Mouse (Mus musculus) spleen, postnatal 14 days (tissue): Measurements from ENCODE around the gene Fam49a.
A peak's percentile ranks its signal among the peaks of the same experiment; 100 is the strongest.
"Not testable (repeated sequence)": the region's sequence is repeated elsewhere in the genome, so short reads cannot be mapped to it uniquely, and the experiment has no call there.

ENCODE experiments used
- DNase-seq, 2 experiments: peaks; one replicate each; pipeline ENCODE4 v3.0.0; 2021 to 2022; ENCODE audit warnings: low spot score in 2 of 2

Gene Fam49a

DNA sequence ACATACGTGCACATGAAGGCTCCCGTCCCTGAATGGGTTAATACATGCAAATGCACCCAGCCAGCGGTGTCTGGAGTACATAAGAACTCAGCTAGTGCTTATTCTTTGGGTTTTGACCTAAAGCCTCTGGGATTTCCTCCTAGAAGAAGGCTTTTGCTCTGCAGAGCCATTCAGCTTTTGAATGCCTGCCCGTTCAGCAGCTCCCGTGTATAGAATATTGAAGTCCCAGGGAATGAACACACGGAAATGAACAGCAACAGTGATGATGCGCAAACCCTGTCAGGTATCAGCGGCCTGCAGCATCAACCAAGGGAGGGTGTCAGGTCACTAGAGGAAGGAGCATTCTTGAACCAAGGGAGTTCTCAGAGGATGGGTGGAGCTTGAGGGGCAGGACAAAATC is 52.4 kb downstream of the Fam49a start:
- DNase-seq, result no peak

DNA sequence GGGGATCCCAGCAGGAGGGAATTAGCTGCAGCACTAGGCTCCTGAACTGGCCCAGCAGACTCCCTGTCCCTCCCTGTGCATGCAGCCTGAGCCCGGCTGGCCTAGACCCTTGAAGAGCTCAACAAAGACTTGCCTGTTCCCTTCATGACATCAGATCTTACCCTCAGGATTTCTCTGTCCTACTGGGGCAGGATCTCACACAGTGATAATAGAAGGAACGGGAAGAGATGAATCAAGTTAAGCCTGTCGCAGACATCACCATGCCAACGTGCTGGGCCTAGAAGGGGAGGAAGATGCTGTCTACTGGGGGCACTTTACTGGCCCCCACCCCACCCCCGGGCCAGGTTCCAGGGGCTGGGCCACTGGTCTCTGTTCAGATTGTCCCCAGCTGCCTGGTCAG is 53.1 kb downstream of the Fam49a start:
- no peak for DNase-seq

DNA sequence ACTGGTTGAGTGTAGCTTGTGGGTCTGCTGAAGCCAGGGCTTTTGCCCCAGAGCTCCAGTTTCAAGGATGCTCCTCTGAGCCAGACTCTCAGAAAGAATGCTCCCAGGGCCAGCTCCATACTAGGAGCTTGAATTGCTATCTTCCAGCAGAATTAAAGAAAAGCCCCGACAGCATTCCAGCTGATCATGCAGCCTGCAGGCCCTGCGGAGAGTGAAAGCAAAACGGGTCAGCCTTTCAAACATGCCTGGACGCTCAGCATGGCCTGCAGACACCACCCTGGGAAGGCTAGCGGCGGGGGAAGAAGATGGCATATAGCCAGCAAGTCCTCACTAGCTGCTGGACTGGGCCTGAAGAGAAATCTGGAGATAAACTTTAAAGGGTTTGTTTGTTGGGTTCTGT is 55.0 kb downstream of the Fam49a start:
- DNase-seq, result no peak

DNA sequence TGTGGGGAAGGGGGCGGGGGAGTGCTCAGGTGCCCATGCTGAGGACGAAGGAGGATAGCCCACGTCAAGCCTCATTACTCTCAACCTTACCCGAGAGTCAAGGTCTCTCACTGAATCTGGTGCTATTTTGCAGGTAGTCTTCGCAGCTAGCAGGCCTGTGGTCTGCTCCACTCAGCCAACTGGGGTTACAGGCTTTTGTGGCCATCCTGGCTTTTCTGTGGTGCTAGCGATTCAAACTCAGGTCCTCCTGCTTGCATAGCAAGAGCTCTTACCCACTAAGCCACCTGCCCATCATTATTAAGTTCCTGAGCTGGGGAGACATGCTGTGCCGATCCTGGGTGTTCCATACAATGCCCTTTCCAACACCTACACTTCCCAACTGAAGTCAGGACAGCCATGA is 55.7 kb downstream of the Fam49a start:
- DNase-seq, result no peak

DNA sequence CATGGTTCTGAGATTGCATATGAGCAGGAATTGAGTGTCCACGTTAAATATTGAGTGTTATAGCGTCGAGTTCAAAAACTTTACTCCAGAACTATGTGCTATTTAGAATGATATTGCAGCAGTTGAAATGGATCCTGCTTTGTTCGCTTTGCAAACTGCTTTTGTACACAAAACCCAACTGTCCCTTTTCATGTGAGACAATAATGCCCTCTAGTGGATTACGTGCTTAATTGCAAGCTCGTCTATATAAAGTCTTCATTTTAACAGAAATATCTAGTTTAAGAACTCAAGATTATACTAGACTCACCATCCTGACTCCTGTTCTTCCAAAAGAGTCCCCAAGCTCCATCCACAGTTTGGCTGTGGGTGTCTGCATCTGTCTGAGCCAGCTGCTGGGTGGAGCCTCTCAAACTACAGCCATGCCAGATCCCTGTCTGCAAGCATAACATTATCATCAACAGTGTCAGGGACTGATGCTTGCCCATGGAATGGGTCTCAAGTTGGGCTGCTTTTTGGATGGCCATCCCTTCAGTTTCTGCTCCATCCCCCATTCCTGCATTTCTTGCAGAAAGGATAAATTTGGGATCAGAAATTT is 56.3 kb downstream of the Fam49a start:
- DNase-seq, result no peak

DNA sequence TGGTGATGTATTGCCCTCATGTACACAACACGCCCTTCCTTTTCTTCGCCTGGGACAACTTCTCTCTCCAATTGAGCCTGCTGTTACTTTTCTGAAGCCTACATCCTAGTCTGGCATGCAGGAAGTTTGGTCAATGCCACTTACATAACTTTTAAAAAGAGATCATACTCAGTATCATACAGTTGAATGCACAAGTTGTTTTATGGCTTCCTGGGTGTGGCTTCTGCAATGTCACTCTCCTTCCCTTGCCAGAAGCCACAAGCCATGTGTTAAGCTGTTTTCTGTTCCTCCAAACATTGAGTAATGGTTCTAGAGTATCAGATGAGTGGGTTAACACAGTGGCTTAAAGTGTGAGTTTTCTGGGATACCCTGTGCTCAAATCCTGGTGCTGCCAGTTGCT is 58.8 kb downstream of the Fam49a start:
- DNase-seq, result no peak

DNA sequence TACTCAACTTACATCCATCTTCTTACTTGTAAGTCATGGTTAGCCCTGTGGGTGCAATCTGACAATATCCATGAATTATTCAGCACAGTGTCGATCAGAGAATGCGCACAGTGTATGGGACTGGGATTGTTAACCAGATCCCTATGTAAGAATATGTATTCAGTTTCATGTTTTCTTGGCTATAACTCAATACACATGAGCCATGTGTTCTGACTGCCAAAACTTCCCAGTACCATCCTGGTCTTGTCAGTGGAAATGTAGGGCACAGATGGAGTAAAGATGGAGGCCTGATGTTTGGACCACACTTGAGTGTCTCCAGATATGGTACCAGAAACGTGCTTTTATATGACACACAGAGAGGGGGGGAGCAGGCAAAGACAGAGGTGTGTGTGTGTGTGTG is 59.2 kb downstream of the Fam49a start:
- DNase-seq, result no peak

DNA sequence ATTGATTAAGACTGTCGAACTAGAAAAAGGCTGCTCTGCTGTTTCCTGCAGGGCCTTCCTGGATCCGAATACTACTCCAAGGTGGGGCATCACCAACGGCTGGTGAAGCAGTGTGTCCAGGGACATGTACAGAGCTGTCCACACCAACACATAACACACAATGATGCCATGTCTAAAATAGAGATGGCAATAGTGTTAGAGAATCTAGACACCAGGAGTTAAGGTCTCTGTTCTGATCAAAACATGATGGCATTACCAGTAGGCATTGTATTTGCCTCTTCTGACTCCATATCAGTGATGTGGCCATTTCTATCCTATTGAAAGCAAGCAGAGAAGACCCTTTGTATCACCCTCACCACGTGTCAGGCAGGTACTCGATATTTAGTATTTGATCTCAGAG is 61.1 kb downstream of the Fam49a start:
- DNase-seq, result no peak

DNA sequence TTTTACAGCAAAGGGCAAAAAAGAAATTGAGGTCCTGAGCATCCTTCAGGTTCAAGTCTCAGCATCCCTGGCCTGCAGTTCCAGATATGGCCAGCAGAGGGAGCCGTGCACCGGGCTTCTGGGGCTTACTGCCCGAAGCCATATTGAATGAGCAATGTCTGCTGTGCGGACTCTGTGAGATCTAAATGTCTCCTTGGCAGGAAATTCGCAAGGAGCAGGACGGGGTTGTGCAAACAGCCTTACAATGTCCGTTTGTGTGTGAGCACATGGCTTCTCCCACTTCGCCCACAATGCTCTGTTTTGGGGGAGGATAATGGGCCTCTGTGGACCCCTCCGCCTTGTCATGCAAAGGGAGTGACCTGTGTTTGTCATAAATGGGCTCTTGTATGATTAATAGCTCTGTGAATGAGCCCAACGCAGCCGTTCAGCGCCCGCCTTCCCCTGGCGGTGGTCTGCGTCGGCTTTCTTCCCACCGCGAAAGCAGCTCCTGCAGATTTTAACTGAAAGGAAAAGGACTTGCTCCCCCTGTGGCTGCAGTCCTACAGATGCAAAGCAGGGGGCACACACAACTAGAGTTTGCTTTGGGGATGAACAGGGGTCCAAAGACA is 61.8 kb downstream of the Fam49a start:
- peak; percentile 67 to 81 for DNase-seq

DNA sequence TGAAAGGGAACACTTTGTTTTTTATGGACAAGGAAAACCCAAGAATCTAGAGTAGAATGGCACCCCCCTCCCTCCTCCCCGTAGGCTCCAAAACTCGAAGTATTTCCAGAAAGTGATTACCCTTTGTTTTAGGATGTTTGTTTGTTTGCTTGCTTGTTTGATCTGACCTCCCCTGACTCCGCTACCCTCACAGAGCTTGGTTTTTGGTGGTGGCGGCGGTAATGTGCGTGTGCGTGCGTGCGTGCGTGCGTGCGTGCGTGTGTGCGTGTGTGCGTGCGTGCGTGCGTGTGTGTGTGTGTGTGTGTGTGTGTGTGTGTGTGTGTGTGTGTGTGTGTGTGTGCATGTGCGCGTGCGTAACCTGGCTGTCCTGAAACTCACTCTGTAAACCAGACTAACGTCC is 62.3 kb downstream of the Fam49a start:
- DNase-seq, result not testable (repeated sequence)

DNA sequence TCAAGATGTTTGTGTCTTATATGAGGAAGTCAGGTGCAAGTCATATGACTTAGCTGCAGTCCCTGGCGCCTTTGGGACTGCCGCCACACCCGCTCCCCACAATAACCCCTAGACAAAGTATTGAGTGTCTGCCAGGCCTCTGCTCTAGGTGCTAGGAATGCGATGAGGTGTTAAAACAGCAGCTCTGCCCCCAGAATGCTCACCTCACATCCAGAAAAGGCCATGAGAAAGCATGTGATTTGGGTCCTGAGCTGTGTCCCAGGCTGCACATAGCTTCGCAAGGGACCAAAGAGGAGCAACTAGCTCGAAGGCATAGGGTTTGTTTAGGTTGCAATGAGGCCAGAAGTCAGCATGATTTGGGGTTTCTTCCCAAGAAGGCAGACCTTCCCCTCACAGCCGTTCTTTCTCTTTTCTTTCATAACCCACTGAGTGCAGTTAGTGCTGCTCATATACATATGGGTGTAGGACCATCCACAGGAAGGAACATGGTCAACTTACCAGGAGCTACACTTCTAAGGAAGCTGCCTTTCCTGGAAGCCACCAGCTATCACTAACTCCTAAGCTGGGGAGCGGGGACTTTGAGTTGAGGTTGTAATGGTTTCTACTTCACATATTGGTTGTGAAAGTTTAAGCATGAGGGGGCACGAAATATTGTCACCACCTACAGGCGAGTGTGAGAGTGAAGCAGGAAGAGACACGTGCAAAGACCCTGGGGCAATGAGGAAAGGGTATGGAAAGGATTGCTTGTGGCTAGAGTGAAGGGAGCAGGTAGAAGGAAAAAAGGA is 71.8 kb downstream of the Fam49a start:
- DNase-seq, result no peak

DNA sequence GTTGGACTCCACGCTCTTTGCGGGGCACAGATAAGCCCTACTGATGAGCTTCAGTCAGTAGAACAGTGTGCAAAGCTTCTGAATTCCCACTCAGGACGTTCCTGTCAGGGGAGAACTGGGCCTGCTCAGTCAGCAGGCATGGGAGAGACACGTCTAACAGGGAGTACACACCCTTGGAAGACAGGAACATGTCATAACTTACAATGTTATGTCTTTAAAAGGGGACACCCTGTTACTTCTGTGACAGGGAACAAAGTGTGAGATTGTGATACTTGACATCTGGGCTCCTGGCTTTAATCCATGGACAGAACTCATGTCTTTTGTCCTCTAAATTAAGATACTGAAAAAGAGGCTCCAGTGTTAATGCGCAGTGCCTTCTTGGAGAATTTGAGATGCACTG is 72.5 kb downstream of the Fam49a start:
- no peak for DNase-seq

DNA sequence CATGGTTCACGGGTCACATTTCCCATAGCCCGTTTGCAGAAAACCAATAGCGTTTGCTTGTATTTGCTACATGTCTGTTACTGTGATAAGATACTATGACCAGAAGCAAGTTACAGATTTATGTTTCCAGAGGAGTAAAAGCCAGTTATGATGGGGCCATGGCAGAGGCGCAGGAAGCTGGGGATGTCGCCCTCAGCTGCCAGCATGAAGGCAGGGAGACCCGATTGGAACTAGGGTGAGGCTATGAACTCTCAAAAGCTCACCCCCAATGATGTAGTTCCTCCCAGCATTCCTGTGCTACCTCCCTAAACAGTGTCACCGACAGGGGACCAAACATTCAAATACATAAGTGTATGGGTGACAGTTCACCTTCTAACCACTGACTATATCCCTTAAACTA is 73.6 kb downstream of the Fam49a start:
- DNase-seq, result no peak

DNA sequence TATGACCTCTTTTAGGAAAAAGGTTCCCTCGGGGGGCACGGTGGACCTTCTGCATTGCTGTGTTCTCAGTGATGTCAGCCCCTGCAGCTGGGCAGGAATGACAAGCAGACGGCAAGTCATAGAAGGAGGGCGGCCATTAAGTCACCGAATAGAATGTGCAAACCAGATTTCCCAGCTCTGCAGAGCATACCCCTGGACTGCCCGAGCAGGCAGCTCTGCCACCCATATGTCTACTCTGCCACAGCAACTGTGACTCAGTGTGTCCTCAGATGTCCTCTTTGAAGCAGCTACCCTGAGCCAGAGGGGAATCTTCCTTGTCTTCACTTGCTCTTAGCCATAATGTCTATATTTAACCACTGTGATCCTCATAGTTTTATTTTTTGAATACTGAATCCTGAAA is 75.4 kb downstream of the Fam49a start:
- DNase-seq, result no peak

DNA sequence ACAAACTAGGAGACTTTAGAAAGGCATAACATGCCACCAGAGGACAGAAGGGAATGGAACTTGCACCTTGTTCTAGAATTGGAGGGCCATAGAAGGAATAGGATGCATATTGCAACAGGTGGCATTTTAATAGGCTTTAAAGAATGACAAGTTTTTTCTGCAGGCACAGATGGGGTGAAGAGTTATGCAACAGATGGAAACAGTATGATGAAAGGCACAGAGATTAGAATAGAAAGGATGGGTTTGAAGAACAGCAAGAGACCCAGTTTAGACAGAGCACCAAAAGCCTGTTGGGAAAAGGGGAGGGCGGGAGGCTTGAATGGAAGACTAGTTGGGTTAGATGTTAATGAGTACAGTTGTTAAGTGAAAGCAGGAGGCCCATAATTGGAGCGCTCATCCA is 81.4 kb downstream of the Fam49a start:
- DNase-seq, result no peak

DNA sequence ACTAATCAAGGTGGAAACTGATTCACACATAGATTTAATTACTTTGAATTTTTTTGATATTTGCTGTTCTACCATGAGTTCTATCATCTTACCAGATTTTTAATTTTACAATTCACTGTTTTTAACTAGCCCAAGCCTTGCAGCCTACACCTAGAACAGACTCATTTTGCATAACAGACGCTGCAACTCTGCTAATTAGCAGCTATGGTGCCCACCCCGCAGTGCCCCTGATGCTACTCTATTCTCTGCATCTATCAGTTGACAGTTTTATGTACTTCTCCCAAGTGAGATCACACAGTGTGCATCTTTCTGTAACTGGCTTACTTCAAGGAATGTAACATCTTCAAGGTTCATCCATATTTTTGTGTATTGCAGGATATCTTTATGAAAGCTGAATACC is 86.7 kb downstream of the Fam49a start:
- DNase-seq, result no peak

DNA sequence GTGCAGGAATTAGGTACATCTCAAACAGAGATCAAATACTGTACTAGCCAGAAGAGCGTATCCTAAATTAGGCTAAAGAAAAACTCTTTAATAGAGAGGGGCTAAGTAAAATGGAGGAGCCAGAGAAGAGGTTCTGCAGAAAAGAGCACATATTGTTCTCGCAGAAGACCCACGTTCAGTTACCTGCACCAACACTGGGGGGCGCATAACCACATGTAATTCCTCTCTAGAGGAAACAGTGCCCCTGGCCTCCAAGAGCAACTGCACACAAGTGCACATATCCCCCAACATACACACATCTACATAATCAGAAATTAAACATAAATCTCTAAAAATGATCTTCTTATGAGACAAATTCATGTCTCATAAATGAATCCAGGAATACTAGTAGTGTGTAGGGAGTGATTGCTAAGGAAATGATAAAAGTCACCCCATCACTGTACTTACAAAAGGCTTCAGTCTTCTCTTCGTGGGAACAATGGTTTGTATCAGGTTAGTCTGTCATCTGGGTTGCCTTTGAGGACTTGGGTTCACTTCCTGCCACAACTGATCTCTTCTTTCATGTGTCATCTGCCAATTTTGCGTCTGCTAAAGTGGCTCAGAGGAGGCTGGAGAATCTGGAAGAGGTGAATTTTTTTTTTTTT is 87.8 kb downstream of the Fam49a start:
- no peak for DNase-seq

DNA sequence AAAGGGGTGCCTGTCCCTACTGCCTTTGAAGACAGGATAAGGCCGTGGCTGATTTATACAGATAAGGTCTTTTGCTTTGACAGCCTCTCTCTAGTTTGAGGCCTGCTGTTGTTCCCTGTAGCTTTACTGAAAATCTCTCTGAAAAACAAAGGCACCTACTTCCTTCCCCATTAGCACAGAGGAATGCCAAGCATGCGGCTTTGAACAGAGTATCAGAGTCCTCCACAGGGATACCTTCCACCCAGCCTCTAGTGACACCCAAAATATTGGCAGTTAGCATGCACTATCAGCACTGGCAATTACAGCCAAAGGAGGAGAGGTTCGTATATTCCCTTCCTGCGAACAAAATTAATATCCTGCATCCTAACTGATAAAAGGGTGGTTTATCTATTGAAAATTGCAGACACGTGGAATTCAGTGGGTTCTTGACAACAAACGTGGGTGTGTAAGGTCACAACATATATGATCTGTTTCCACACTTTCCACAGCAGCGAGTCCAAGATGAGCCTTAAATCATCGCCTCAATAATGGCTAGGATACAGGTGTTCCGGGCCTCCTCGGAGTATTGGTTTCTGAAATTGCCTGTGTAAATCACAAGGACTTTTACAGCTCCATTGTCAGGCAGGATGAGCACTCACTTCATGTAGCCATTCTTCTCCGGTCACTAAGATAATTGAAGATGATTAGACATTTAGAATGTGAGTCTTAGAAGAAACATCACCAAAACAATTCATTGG is 90.0 kb downstream of the Fam49a start:
- no peak for DNase-seq

DNA sequence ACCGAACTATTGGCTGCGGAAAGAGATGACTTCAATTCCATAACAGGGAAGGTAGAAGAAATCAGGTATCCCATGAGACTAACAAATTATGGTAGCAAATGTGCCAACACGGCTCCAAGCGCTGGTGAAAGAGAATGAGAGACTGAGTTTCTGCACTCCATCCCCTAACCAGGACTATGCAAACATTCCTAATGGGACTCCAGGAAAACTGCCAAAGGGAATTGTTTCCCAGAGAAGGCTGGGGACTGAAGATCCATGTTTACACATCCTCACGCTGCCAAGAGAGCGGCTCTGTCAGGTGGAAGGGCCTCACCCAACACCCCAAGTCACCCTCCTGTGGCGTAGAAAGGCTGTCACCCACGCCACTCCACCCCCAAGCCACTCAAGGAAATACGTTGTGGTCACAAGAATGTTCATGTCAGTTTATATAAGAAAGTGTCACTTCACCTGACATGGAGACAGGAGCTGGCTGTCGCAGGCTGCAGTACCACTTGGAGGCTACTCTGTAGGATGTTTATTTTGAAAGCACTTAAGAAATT is 92.2 kb downstream of the Fam49a start:
- DNase-seq, result no peak

DNA sequence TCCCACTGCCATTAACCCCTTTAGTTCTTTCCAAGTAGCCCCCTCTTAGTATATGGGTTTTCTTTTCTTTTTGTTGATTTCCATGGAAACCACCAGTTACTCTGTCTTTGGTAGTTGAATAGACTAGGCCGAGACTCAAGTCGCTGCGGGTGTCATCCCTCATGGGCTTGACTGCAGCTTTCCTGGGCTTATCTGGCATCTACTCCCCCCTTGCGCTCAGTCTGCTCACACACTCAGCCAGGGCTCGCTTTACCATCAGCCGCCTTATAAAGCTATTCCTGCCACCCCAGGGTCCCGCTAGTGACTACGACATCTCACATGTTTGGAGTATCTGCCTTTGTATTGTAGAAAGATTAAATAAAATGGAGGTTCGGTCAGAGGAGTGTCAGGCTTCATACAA is 94.1 kb downstream of the Fam49a start:
- no peak for DNase-seq

DNA sequence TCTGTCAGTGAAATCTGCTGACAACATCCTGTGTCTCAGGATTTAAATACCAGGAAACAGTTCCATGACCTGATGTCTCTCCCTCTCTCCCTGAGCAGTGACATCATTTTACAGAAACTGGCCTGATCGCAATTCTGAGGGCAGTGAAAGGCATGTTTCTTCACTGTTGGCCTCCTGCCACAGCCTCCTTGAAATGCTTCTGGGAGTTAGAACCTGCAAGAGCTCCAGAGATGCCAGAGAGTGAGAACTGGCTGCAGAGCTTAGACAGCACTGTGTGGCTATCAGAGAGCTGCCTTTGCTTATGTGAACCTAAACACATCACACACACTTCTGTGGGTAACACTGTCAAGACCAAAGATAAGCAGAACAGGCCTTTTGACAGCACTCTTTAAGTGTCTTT is 94.5 kb downstream of the Fam49a start:
- no peak for DNase-seq

DNA sequence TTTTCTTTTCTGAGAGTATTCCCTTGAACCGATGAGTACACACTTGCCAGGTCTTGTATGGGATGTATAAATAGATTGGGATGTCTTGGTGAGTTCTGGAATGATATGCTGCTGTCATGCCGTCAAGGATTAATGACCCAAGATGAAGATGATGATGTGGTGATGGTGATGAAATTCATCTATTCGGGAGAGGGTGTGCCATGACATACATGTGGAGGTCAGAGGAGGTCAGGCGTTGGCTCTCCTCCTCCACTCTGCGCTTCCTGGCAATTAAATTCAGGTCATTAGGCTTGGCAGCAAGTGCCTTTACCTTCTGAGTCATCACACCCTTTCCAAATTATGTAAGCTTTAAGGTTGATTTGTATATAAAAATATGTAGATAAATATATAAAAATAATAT is 95.0 kb downstream of the Fam49a start:
- DNase-seq, result no peak
